Mouse (Mus musculus) lung, adult 2 months (tissue): Measurements from ENCODE around the gene Pde4b.

Experiments used
- CTCF ChIP-seq: fragments of 200-500 bp; IDR thresholded peaks from 2 replicates; pipeline ENCODE4 v1.5.1; 2011; ENCODE audit warnings: mild to moderate bottlenecking, low read length, control low read depth; ENCODE audit not compliant: insufficient read depth
- POLR2A ChIP-seq: fragments of 200-500 bp; IDR thresholded peaks from 2 replicates; pipeline ENCODE4 v1.6.1; 2011; ENCODE audit warnings: low read depth, mild to moderate bottlenecking, control low read depth, low read length, borderline replicate concordance; ENCODE audit errors: extremely low read depth

- no peak for TF ChIP-seq CTCF
- TF ChIP-seq POLR2A: no peak
Observed at GRCm38 (mm10) chr4:102346911-102347492, 259.7 kb downstream of the Pde4b start.
